Mouse (Mus musculus): ENCODE data around the gene Sppl2a. TPM values are rescaled to one million over a fixed set of nuclear protein-coding genes. Genes with fewer than 3 reads are reported as not detected.

Gene Sppl2a
- total RNA-seq (2023) = 58.5 TPM

DNA sequence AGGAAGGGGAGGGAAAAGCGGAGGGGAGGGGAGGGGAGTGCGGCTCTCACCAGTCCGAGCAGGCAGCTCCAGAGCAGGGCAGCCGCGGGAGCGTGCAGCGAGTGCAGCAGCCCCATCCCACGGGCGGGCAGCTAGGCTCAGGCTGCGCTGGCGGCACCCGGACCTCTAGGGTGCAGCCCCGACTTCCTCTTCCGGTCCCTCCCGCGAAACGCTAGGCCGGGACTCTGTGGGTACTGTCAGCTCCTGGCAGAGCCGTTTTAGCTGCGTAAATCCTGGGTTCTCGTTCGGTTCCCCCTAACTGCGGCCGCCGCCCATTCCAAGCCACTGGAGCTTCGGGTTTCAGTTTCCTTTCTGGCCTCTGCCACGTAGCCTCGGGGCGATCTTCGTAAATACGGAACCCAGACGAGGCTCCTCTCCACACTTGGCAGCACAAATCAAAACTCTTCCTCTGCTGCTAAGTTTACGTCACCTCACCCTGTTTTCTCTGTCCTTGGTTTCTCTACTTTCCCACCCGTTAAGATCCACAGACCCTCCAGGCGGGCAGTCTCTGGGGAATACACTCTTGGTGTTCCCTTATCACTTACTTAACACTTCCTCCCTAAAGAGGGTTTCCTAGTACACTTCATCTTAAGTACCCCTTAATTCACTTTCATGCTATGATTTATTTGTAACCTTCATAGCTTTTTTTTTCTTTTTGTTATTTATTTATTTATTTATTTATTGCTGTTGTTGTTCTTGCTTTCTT, at the start of gene Sppl2a:
Gene Sppl2a (minus strand): TSS at position 339 of the 745 bp plus-strand sequence.

DNA sequence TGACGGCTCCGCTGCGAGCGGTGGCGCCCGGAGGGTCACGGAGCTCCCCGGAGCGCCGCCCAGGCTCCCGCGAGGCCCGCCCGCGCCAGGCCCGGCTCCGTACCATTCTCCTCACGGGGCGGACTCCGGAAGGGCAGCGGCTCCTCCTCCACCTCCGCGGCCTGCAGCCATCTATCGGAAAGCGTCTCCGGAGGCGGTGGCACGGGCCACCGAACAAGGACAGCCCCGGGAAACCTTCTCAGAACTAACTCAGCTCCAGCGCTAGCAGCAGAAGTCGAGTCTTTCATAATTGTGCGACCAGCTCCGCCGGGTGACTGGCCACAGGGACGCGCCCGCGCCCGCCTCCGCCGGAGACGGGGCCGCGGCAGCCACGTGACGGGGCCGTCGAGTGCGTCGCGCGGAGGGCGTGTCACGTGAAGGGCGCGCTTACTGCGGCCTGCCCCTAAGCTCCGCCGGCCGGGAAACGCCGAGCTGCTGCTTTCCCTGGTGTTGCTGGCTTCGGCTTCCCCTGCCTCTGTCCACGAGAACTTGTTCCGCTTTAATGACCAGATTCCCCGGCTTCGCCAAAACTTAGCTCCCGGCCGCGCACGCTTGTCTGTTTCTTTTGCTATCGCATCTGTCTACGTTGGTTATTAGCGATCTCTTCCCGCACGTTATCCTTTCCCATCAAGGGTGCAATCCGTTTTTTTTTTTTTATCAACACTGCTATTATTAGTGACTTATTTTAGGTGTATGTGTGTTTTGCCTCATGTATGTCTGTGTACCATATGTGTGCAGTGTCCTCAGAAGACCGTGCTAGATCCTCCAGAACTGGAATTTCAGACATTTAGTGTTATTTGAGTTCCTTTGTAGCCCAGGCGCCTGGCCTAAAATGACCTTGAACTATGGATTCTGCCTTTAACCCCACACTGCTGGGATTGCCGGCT, 56.9 kb downstream of the Sppl2a start, which contains the start of gene Trpm7:
Gene Trpm7 (minus strand): TSS at position 360 of the 926 bp plus-strand sequence.

Other genes with a start within 250 kb of the Sppl2a start
- gene Usp8, start 225.9 kb downstream of the Sppl2a start, total RNA-seq (2023) = 39.3 TPM
- not detected for gene Usp50, start 149.8 kb downstream of the Sppl2a start, total RNA-seq (2023)
- gene Trpm7, start 57.0 kb downstream of the Sppl2a start, total RNA-seq (2023) = 117 TPM
- gene Ap4e1, start 75.5 kb upstream of the Sppl2a start, total RNA-seq (2023) = 31.8 TPM
- gene Blvra, start 137.4 kb upstream of the Sppl2a start, total RNA-seq (2023) = 14.7 TPM
- 4.5 TPM for gene Ncaph, start 200.7 kb upstream of the Sppl2a start, total RNA-seq (2023)
- 18.2 TPM for gene Itpripl1, start 210.2 kb upstream of the Sppl2a start, total RNA-seq (2023)

Data from CD4-positive naive resting alpha-beta T cell, adult 57 days (primary cell).